ENCODE assay signal across 8 mouse cellular contexts in genomic region chr16:20695622-20696323, GRCm38 (mm10). TPM values are rescaled to one million over a fixed set of nuclear protein-coding genes. Genes with fewer than 3 reads are reported as not detected.
DNase-seq lines count a peak whose midpoint lies in the region; ATAC-seq and TF ChIP-seq lines count a peak whose summit lies in the region.

No protein-coding gene starts in this region.

- H3K9ac ChIP-seq in embryonic facial prominence, embryonic 12.5 days, result peak overlapping the region; percentile 16; the same call in 1 of the 2 replicates
- H3K9ac ChIP-seq in heart, adult 2 months (ENCODE audit: low read depth, low read length), result peak overlapping the region; percentile 61
- peak overlapping the region; percentile 59 for H3K9ac ChIP-seq in midbrain, embryonic 11.5 days (ENCODE audit: low read length)

- TF ChIP-seq CTCF in heart, adult 2 months (IDR thresholded peaks at IDR 0.05), result no peak

- H3K36me3 ChIP-seq in embryonic facial prominence, embryonic 12.5 days, result peaks cover 16% of the 10 kb centered on the region
- H3K36me3 ChIP-seq in heart, adult 2 months (ENCODE audit: control insufficient read depth, insufficient read depth, low read length), result peaks cover 4% of the 10 kb centered on the region; the same call in 1 of the 2 replicates
- H3K36me3 ChIP-seq in midbrain, embryonic 11.5 days (ENCODE audit: control insufficient read depth, insufficient read depth, low read length), result no peaks in the 10 kb centered on the region
- no peaks in the 10 kb centered on the region for H3K36me3 ChIP-seq in splenic B cell, adult 2 months (ENCODE audit: control insufficient read depth, insufficient read depth, low read length, poor library complexity, severe bottlenecking)

- H3K79me2 ChIP-seq in heart, adult 2 months (replicated peaks; ENCODE audit: control insufficient read depth, insufficient read depth, low read length), result no peaks in the 10 kb centered on the region

- H3K27me3 ChIP-seq in embryonic facial prominence, embryonic 12.5 days, result no peaks in the 10 kb centered on the region
- no peaks in the 10 kb centered on the region for H3K27me3 ChIP-seq in heart, adult 2 months (ENCODE audit: control insufficient read depth, insufficient read depth, low read length)
- H3K27me3 ChIP-seq in midbrain, embryonic 11.5 days (ENCODE audit: control insufficient read depth, insufficient read depth, low read length), result no peaks in the 10 kb centered on the region
- no peaks in the 10 kb centered on the region; the same call in 1 of the 2 replicates for H3K27me3 ChIP-seq in splenic B cell, adult 2 months (ENCODE audit: control insufficient read depth, insufficient read depth, low read length, poor library complexity, severe bottlenecking)

- DNase-seq in thymus, postnatal 25 days, result peak; percentile 11
- DNase-seq in thymus, postnatal 14 days, result no peak
- DNase-seq in heart, adult 2 months, result peak; percentile 89 to 90
- DNase-seq in kidney, adult 11 months, result peak; percentile 76
- DNase-seq in left cerebral cortex, postnatal 25 days (ENCODE audit: low spot score in 2 of 2), result peak; percentile 99
- DNase-seq in midbrain, embryonic 11.5 days (ENCODE audit: low spot score, missing footprints), result peak; percentile 98
- peak; percentile 20 for DNase-seq in splenic B cell, adult 2 months (ENCODE audit: low read depth, low spot score)

- H3K27ac ChIP-seq in embryonic facial prominence, embryonic 12.5 days, result no peak overlapping the region; the same call in 1 of the 2 replicates
- peak overlapping the region; percentile 73 for H3K27ac ChIP-seq in heart, adult 2 months
- peak overlapping the region; percentile 48; the same call in 1 of the 2 replicates for H3K27ac ChIP-seq in midbrain, embryonic 11.5 days (ENCODE audit: low read depth, low read length)

- ATAC-seq in embryonic facial prominence, embryonic 12.5 days (ENCODE audit: insufficient number of reproducible peaks, insufficient read depth, low FRiP score, low TSS enrichment), result peak; percentile 73
- ATAC-seq in midbrain, embryonic 11.5 days (ENCODE audit: low FRiP score), result peak; percentile 79

- intact Hi-C loops in heart, adult 2 months (cut with DNase I), result no loop called here
- intact Hi-C loops in left cerebral cortex, postnatal 25 days (cut with DNase I), result loop anchor here (1.0 to 5.0 kb wide), 4 partner anchors 21 to 487 kb away; partner anchors contain the start of genes Clcn2 and Polr2h

- peaks cover 19% of the 10 kb centered on the region; the same call in 1 of the 2 replicates for H3K4me1 ChIP-seq in embryonic facial prominence, embryonic 12.5 days
- H3K4me1 ChIP-seq in heart, adult 2 months (ENCODE audit: control insufficient read depth, insufficient read depth, low read length), result peaks cover 16% of the 10 kb centered on the region
- peaks cover 29% of the 10 kb centered on the region for H3K4me1 ChIP-seq in midbrain, embryonic 11.5 days (ENCODE audit: control insufficient read depth, insufficient read depth, low read length)

- 3% methylated on average over 46 of the region's 46 CpGs for WGBS in embryonic facial prominence, embryonic 12.5 days
- WGBS in heart, adult 2 months, result 3% methylated on average over 46 of the region's 46 CpGs
- WGBS in midbrain, embryonic 11.5 days, result 1% methylated on average over 46 of the region's 46 CpGs

- TF ChIP-seq POLR2A in heart, adult 2 months (IDR thresholded peaks at IDR 0.05; ENCODE audit: insufficient read depth, low read depth, low read length), result no peak

- H3K4me3 ChIP-seq in embryonic facial prominence, embryonic 12.5 days, result peak overlapping the region; percentile 39
- H3K4me3 ChIP-seq in heart, adult 2 months, result peak overlapping the region; percentile 48
- peak overlapping the region; percentile 22 for H3K4me3 ChIP-seq in midbrain, embryonic 11.5 days (ENCODE audit: low read depth, low read length)

- no peak for TF ChIP-seq EP300 in heart, adult 2 months (IDR thresholded peaks at IDR 0.05; ENCODE audit: insufficient read depth, low read depth, low read length)

- peak overlapping the region; percentile 58 for H3K4me2 ChIP-seq in embryonic facial prominence, embryonic 12.5 days (replicated peaks)
- H3K4me2 ChIP-seq in midbrain, embryonic 11.5 days, result peak overlapping the region; percentile 65

- no peaks in the 10 kb centered on the region for H3K9me3 ChIP-seq in embryonic facial prominence, embryonic 12.5 days
- no peaks in the 10 kb centered on the region for H3K9me3 ChIP-seq in midbrain, embryonic 11.5 days (ENCODE audit: control insufficient read depth, low read length)

RNA-seq across cellular contexts. Expression of gene Fam131a, which starts 2.7 kb away (rescaled TPM):
- polyA plus RNA-seq in embryonic facial prominence, embryonic 12.5 days (2016; fragmentation: Nextera tagmentation; extraction: Ambion mirVana), result 7.2 and 7.7 TPM in 2 replicates
- 10 to 100 TPM; 22.2 to 24.6 TPM for total RNA-seq in heart, adult 2 months (2021)
- 31.3 and 40.5 TPM in 2 replicates for polyA plus RNA-seq in heart, adult 2 months (2012; rRNA removed)
- 100 to 1,000 TPM; 319 to 375 TPM for total RNA-seq in left cerebral cortex, postnatal 25 days (2021)
- polyA plus RNA-seq in midbrain, embryonic 11.5 days (2014; fragmentation: Nextera tagmentation; extraction: Ambion mirVana), result 8.8 and 12.5 TPM in 2 replicates

RNA-seq across cellular contexts. Expression of gene Polr2h, which starts 21.7 kb away (rescaled TPM):
- polyA plus RNA-seq in embryonic facial prominence, embryonic 12.5 days (2016; fragmentation: Nextera tagmentation; extraction: Ambion mirVana), result 110 and 118 TPM in 2 replicates
- total RNA-seq in heart, adult 2 months (2021), result 1 to 10 TPM; 9.0 TPM
- polyA plus RNA-seq in heart, adult 2 months (2012; rRNA removed), result 11.8 and 12.6 TPM in 2 replicates
- total RNA-seq in left cerebral cortex, postnatal 25 days (2021), result 10 to 100 TPM; 23.0 to 23.6 TPM
- polyA plus RNA-seq in midbrain, embryonic 11.5 days (2014; fragmentation: Nextera tagmentation; extraction: Ambion mirVana), result 104 and 119 TPM in 2 replicates

RNA-seq across cellular contexts. Expression of gene Clcn2, which starts 21.8 kb away (rescaled TPM):
- 28.8 and 31.6 TPM in 2 replicates for polyA plus RNA-seq in embryonic facial prominence, embryonic 12.5 days (2016; fragmentation: Nextera tagmentation; extraction: Ambion mirVana)
- total RNA-seq in heart, adult 2 months (2021), result 1 to 10 TPM; 1.3 to 1.8 TPM
- polyA plus RNA-seq in heart, adult 2 months (2012; rRNA removed), result 5.9 and 8.0 TPM in 2 replicates
- 10 to 100 TPM; 58.7 to 60.9 TPM for total RNA-seq in left cerebral cortex, postnatal 25 days (2021)
- polyA plus RNA-seq in midbrain, embryonic 11.5 days (2014; fragmentation: Nextera tagmentation; extraction: Ambion mirVana), result 15.1 and 16.0 TPM in 2 replicates

RNA-seq across cellular contexts. Expression of gene Eif4g1, which starts 27.7 kb away (rescaled TPM):
- polyA plus RNA-seq in embryonic facial prominence, embryonic 12.5 days (2016; fragmentation: Nextera tagmentation; extraction: Ambion mirVana), result 213 and 218 TPM in 2 replicates
- total RNA-seq in heart, adult 2 months (2021), result 100 to 1,000 TPM; 344 to 420 TPM
- polyA plus RNA-seq in heart, adult 2 months (2012; rRNA removed), result 343 and 423 TPM in 2 replicates
- total RNA-seq in left cerebral cortex, postnatal 25 days (2021), result 100 to 1,000 TPM; 279 to 287 TPM
- polyA plus RNA-seq in midbrain, embryonic 11.5 days (2014; fragmentation: Nextera tagmentation; extraction: Ambion mirVana), result 132 and 142 TPM in 2 replicates

RNA-seq across cellular contexts. Expression of gene Chrd, which starts 37.2 kb away (rescaled TPM):
- polyA plus RNA-seq in embryonic facial prominence, embryonic 12.5 days (2016; fragmentation: Nextera tagmentation; extraction: Ambion mirVana), result 4.7 and 5.9 TPM in 2 replicates
- 1 to 10 TPM; 2.0 to 2.2 TPM for total RNA-seq in heart, adult 2 months (2021)
- polyA plus RNA-seq in heart, adult 2 months (2012; rRNA removed), result 3.6 and 4.8 TPM in 2 replicates
- total RNA-seq in left cerebral cortex, postnatal 25 days (2021), result 10 to 100 TPM; 31.1 to 40.6 TPM
- polyA plus RNA-seq in midbrain, embryonic 11.5 days (2014; fragmentation: Nextera tagmentation; extraction: Ambion mirVana), result 2.6 and 2.7 TPM in 2 replicates
